Mouse (Mus musculus): ENCODE measurements around the gene Rbm48. TPM values are rescaled to one million over a fixed set of nuclear protein-coding genes. Genes with fewer than 3 reads are reported as not detected.

Gene Rbm48
- 14.8 and 15.9 TPM in 2 replicates for polyA plus RNA-seq (2014; fragmentation: Nextera tagmentation; extraction: Ambion mirVana)

DNA sequence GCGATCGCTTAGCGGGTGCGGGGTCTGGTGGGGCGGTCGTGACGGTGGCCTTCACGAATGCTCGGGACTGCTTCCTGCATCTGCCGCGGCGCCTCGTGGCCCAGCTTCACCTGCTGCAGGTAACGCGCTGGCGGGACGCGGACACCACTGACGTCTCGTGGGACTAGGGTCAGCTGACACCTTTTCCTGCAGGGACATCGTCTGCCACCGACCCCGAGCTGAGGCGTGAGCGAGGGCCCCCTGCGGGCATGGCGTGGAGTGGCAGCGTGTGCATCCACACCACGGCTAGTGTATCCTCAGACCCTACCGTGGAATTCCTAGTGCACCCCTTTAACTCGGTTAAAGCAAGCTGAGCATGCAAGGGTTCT is at the start of gene Rbm48:
TSS of gene Rbm48 (minus strand) at position 187 of the 368 bp plus-strand sequence.
- H3K27me3 ChIP-seq (ENCODE audit: control insufficient read depth, insufficient read depth, low read length) = no peaks in the 10 kb centered on the region
- peak within 1 kb of the TSS; percentile 89 for H3K4me2 ChIP-seq (replicated peaks)
- under 1% methylated on average over 31 of the region's 31 CpGs for WGBS
- ATAC-seq (ENCODE audit: low FRiP score) = peak; percentile 86
- peak within 1 kb of the TSS; percentile 80 for H3K27ac ChIP-seq
- peak; percentile 81 for DNase-seq (ENCODE audit: low spot score)
- peaks cover 14% of the 10 kb centered on the region for H3K36me3 ChIP-seq (replicated peaks; ENCODE audit: control insufficient read depth, insufficient read depth)
- peak within 1 kb of the TSS; percentile 88 for H3K4me3 ChIP-seq (replicated peaks; ENCODE audit: low read length)
- no peaks in the 10 kb centered on the region for H3K9me3 ChIP-seq (ENCODE audit: control insufficient read depth, low read length)
- peak within 1 kb of the TSS; percentile 83 for H3K9ac ChIP-seq
- H3K4me1 ChIP-seq (replicated peaks; ENCODE audit: control insufficient read depth, insufficient read depth, low read length) = peaks cover 19% of the 10 kb centered on the region

DNA sequence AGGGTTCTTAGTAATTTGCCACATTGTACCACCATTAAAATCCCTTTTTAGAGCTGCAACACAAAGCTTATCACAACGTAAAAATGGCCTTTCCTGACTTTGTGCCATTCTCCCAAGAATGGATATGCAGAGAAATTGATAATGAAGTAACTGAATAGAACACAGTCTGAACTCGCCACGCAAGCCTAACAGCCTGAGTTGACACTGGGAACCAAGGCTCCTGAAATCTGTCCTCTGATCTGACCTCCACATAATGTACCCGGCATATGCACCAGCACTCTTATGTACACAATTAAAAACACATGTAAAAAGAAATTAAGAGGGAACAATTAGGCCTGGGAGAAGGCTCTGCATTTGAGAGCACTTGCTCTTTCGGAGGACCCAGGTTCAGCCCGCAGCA is 48.9 kb upstream of the Rbm48 start:
- Histone ChIP-seq H3K4me1 (replicated peaks; ENCODE audit: control insufficient read depth, insufficient read depth, low read length) (peaks cover 13% of the 10 kb centered on the region), H3K36me3 (replicated peaks; ENCODE audit: control insufficient read depth, insufficient read depth) (peaks cover 49% of the 10 kb centered on the region), H3K4me3 (replicated peaks; ENCODE audit: low read length) (no peak overlapping the region), H3K4me2 (replicated peaks) (no peak overlapping the region), H3K27me3 (ENCODE audit: control insufficient read depth, insufficient read depth, low read length) (no peaks in the 10 kb centered on the region), H3K9me3 (ENCODE audit: control insufficient read depth, low read length) (no peaks in the 10 kb centered on the region), H3K27ac (no peak overlapping the region), H3K9ac (no peak overlapping the region)
- DNase-seq (ENCODE audit: low spot score) = no peak
- ATAC-seq (ENCODE audit: low FRiP score) = no peak
- WGBS = 88% methylated on average over 6 of the region's 6 CpGs

GRCm38 (mm10) chr5:3644621-3645020 is 48.2 kb upstream of the Rbm48 start:
- DNase-seq (ENCODE audit: low spot score) (no peak), ATAC-seq (ENCODE audit: low FRiP score) (no peak)
- H3K9me3 ChIP-seq (ENCODE audit: control insufficient read depth, low read length) = no peaks in the 10 kb centered on the region
- no peak overlapping the region for H3K27ac ChIP-seq
- H3K4me2 ChIP-seq (replicated peaks) = no peak overlapping the region
- H3K9ac ChIP-seq = no peak overlapping the region
- H3K27me3 ChIP-seq (ENCODE audit: control insufficient read depth, insufficient read depth, low read length) = no peaks in the 10 kb centered on the region
- H3K36me3 ChIP-seq (replicated peaks; ENCODE audit: control insufficient read depth, insufficient read depth) = peaks cover 53% of the 10 kb centered on the region
- no peak overlapping the region for H3K4me3 ChIP-seq (replicated peaks; ENCODE audit: low read length)
- H3K4me1 ChIP-seq (replicated peaks; ENCODE audit: control insufficient read depth, insufficient read depth, low read length) = peaks cover 13% of the 10 kb centered on the region
- WGBS = 96% methylated on average over 6 of the region's 6 CpGs

DNA sequence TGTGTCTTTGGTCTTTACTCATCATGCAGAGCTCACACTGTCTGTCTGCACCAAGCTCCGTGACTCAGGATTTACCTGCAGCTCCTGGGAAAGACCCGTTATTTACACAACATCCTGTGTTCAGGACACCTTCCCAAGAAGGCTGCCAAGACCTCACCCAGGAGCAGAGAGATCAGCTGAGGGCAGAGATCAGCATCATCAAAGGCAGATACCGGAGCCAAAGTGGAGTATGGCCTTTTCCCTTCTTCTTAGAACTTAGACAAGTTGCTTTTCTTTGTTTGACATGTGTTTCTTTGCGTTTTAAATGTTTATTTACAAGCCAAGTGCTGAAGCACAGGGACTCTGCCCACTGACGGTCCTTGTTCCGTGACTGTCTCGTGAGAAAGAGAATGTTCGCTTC is 38.9 kb upstream of the Rbm48 start:
- WGBS = 93% methylated on average over 8 of the region's 8 CpGs
- Histone ChIP-seq H3K4me1 (replicated peaks; ENCODE audit: control insufficient read depth, insufficient read depth, low read length) (no peaks in the 10 kb centered on the region), H3K36me3 (replicated peaks; ENCODE audit: control insufficient read depth, insufficient read depth) (peaks cover 66% of the 10 kb centered on the region), H3K9me3 (ENCODE audit: control insufficient read depth, low read length) (no peaks in the 10 kb centered on the region), H3K4me2 (replicated peaks) (no peak overlapping the region), H3K4me3 (replicated peaks; ENCODE audit: low read length) (no peak overlapping the region), H3K27ac (no peak overlapping the region), H3K9ac (no peak overlapping the region), H3K27me3 (ENCODE audit: control insufficient read depth, insufficient read depth, low read length) (no peaks in the 10 kb centered on the region)
- DNase-seq (ENCODE audit: low spot score) (no peak), ATAC-seq (ENCODE audit: low FRiP score) (no peak)

GRCm38 (mm10) chr5:3633951-3634350 is 37.6 kb upstream of the Rbm48 start:
- H3K4me3 ChIP-seq (replicated peaks; ENCODE audit: low read length) = no peak overlapping the region
- no peaks in the 10 kb centered on the region for H3K9me3 ChIP-seq (ENCODE audit: control insufficient read depth, low read length)
- H3K4me1 ChIP-seq (replicated peaks; ENCODE audit: control insufficient read depth, insufficient read depth, low read length) = no peaks in the 10 kb centered on the region
- no peak overlapping the region for H3K9ac ChIP-seq
- WGBS = 76% methylated on average over 4 of the region's 4 CpGs
- no peaks in the 10 kb centered on the region for H3K27me3 ChIP-seq (ENCODE audit: control insufficient read depth, insufficient read depth, low read length)
- no peak overlapping the region for H3K4me2 ChIP-seq (replicated peaks)
- ATAC-seq (ENCODE audit: low FRiP score) (no peak), DNase-seq (ENCODE audit: low spot score) (no peak)
- H3K27ac ChIP-seq = no peak overlapping the region
- peaks cover 67% of the 10 kb centered on the region for H3K36me3 ChIP-seq (replicated peaks; ENCODE audit: control insufficient read depth, insufficient read depth)

DNA sequence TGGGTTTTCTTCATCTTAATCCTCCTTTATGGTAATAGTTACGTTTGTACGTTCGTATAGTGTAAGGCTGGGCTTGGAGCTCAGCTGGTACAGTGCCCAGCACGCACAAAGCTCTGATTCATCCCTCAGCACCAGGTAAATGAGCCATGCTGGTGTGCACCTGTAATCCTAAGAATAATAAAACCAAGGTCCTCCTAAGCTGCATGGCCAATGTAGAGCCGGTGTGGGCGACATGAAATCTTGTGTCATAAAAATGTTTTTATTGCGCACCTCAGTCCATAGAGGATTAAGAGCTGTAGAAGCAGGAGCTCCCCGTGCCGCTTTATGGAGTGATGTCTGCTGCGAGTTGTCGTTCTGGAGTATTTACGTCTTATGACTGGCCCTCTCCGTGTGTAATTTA is 36.9 kb upstream of the Rbm48 start:
- H3K9ac ChIP-seq = no peak overlapping the region
- H3K9me3 ChIP-seq (ENCODE audit: control insufficient read depth, low read length) = no peaks in the 10 kb centered on the region
- WGBS = 96% methylated on average over 13 of the region's 13 CpGs
- no peak for DNase-seq (ENCODE audit: low spot score)
- H3K4me3 ChIP-seq (replicated peaks; ENCODE audit: low read length) = no peak overlapping the region
- H3K27ac ChIP-seq = no peak overlapping the region
- H3K4me1 ChIP-seq (replicated peaks; ENCODE audit: control insufficient read depth, insufficient read depth, low read length) = no peaks in the 10 kb centered on the region
- peaks cover 68% of the 10 kb centered on the region for H3K36me3 ChIP-seq (replicated peaks; ENCODE audit: control insufficient read depth, insufficient read depth)
- H3K4me2 ChIP-seq (replicated peaks) = no peak overlapping the region
- no peak for ATAC-seq (ENCODE audit: low FRiP score)
- H3K27me3 ChIP-seq (ENCODE audit: control insufficient read depth, insufficient read depth, low read length) = no peaks in the 10 kb centered on the region

DNA sequence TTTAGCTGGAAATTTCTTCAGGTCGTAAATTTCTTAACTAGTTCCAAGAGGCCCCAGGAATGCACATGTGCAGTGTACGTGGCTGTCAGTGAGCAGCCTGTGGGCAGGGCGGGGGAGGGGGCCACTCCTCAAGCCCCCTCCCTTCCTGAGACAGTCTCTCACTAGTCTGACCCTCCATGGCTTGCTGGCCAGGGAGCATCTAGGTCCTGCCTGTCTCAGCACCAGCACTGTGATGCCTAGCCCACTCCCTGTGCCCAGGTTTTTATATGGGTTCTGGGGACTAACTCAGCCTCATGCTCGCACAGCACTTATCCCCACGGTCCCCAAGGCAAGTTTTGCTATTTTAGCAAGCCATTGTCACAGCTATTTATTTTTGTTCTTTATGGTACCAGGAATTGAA is 35.9 kb upstream of the Rbm48 start:
- no peak overlapping the region for H3K4me3 ChIP-seq (replicated peaks; ENCODE audit: low read length)
- H3K9ac ChIP-seq = no peak overlapping the region
- H3K36me3 ChIP-seq (replicated peaks; ENCODE audit: control insufficient read depth, insufficient read depth) = peaks cover 67% of the 10 kb centered on the region
- DNase-seq (ENCODE audit: low spot score) (no peak), ATAC-seq (ENCODE audit: low FRiP score) (peak; percentile 43; the same call in 1 of the 2 replicates)
- no peak overlapping the region for H3K27ac ChIP-seq
- H3K27me3 ChIP-seq (ENCODE audit: control insufficient read depth, insufficient read depth, low read length) = no peaks in the 10 kb centered on the region
- no peak overlapping the region for H3K4me2 ChIP-seq (replicated peaks)
- H3K4me1 ChIP-seq (replicated peaks; ENCODE audit: control insufficient read depth, insufficient read depth, low read length) = no peaks in the 10 kb centered on the region
- WGBS = 81% methylated on average over 5 of the region's 5 CpGs
- no peaks in the 10 kb centered on the region for H3K9me3 ChIP-seq (ENCODE audit: control insufficient read depth, low read length)

DNA sequence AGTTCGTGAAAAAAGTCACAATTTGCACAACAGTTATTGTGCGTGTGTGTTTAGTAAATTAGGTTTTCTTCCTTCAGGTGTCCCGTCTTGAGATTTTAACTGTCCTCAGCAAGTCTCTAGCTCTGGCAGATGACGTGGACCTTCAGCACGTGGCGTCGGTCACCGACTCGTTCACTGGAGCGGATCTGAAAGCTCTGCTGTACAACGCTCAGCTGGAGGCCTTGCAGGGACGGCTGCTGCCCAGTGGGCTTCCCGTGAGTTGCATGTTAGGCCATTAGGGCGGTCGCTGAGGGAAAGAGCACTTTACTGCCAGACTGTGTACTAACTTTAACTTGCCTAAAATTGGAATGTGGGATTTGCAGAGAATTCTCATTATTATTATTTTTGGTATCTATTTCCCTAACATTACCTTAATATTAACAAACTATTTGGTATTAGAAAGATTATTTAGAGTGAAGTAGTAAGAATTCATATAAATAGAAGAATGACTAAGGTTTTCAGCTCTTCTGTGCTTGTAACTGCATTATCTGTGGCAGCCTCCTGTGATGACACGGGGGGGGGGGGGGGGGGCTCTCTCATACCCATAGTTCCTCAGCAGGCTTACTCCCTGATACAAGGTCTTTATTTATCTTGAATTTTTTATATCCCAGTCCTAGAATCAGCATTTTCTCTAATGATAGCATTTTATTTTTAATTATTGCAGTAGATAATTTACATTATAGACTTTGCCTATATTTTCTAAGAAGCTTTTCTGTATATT is 35.3 kb upstream of the Rbm48 start:
- Histone ChIP-seq H3K9me3 (ENCODE audit: control insufficient read depth, low read length) (no peaks in the 10 kb centered on the region), H3K9ac (no peak overlapping the region), H3K4me2 (replicated peaks) (no peak overlapping the region), H3K27me3 (ENCODE audit: control insufficient read depth, insufficient read depth, low read length) (no peaks in the 10 kb centered on the region), H3K27ac (no peak overlapping the region), H3K4me1 (replicated peaks; ENCODE audit: control insufficient read depth, insufficient read depth, low read length) (no peaks in the 10 kb centered on the region), H3K4me3 (replicated peaks; ENCODE audit: low read length) (no peak overlapping the region), H3K36me3 (replicated peaks; ENCODE audit: control insufficient read depth, insufficient read depth) (peaks cover 68% of the 10 kb centered on the region)
- 55% methylated on average over 16 of the region's 16 CpGs for WGBS
- ATAC-seq (ENCODE audit: low FRiP score) (no peak), DNase-seq (ENCODE audit: low spot score) (no peak)

GRCm38 (mm10) chr5:3630055-3630454 is 33.7 kb upstream of the Rbm48 start:
- no peak for ATAC-seq (ENCODE audit: low FRiP score)
- Histone ChIP-seq H3K9me3 (ENCODE audit: control insufficient read depth, low read length) (no peaks in the 10 kb centered on the region), H3K27ac (no peak overlapping the region), H3K4me1 (replicated peaks; ENCODE audit: control insufficient read depth, insufficient read depth, low read length) (no peaks in the 10 kb centered on the region), H3K27me3 (ENCODE audit: control insufficient read depth, insufficient read depth, low read length) (no peaks in the 10 kb centered on the region), H3K4me3 (replicated peaks; ENCODE audit: low read length) (no peak overlapping the region), H3K4me2 (replicated peaks) (no peak overlapping the region), H3K36me3 (replicated peaks; ENCODE audit: control insufficient read depth, insufficient read depth) (peaks cover 70% of the 10 kb centered on the region), H3K9ac (no peak overlapping the region)
- WGBS = 93% methylated on average over 5 of the region's 5 CpGs
- no peak for DNase-seq (ENCODE audit: low spot score)

DNA sequence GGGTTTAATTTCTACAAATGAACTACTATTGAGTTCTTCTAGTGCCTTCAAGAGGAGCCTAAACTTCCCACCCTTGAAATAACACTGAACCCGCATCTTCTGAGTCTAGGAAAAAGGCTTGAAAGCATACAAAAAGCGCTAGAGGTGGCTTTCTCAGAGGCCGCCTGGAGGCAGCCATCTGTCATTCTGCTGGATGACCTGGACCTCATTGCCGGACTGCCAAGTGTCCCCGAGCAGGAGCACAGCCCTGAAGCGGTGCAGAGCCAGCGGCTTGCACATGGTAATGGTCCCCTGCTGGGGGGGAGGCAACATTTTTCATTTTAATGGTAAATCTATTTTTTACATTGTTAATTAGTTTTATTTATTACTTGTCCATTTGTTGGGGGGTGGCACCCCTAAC is 24.1 kb upstream of the Rbm48 start:
- H3K4me2 ChIP-seq (replicated peaks) = no peak overlapping the region
- H3K4me3 ChIP-seq (replicated peaks; ENCODE audit: low read length) = no peak overlapping the region
- no peaks in the 10 kb centered on the region for H3K27me3 ChIP-seq (ENCODE audit: control insufficient read depth, insufficient read depth, low read length)
- H3K4me1 ChIP-seq (replicated peaks; ENCODE audit: control insufficient read depth, insufficient read depth, low read length) = no peaks in the 10 kb centered on the region
- no peaks in the 10 kb centered on the region for H3K9me3 ChIP-seq (ENCODE audit: control insufficient read depth, low read length)
- no peak for ATAC-seq (ENCODE audit: low FRiP score)
- H3K27ac ChIP-seq = no peak overlapping the region
- H3K9ac ChIP-seq = no peak overlapping the region
- H3K36me3 ChIP-seq (replicated peaks; ENCODE audit: control insufficient read depth, insufficient read depth) = peaks cover 87% of the 10 kb centered on the region
- DNase-seq (ENCODE audit: low spot score) = no peak
- 81% methylated on average over 7 of the region's 7 CpGs for WGBS

Measured in hindbrain, embryonic 14.5 days (tissue).